Mouse (Mus musculus) right cerebral cortex, postnatal 36 days (tissue): ENCODE results near the gene A1bg.

Source experiments
- DNase-seq, 2 experiments: peaks; one replicate each; pipeline ENCODE4 v3.0.0; 2022; ENCODE audit warnings: low spot score in 2 of 2, mixed read lengths in 1 of 2

A1bg gene

GRCm38 (mm10) chr15:60922912-60923311 is at the start of gene A1bg:
TSS of gene A1bg (minus strand) at chr15:60923012.
- DNase-seq = no peak

GRCm38 (mm10) chr15:60968549-60968861 is 45.7 kb upstream of the A1bg start:
- DNase-seq = no peak

GRCm38 (mm10) chr15:60967841-60968548 is 45.2 kb upstream of the A1bg start:
- no peak for DNase-seq

- no peak for DNase-seq
Measured at GRCm38 (mm10) chr15:60925686-60926085, 2.9 kb upstream of the A1bg start.

GRCm38 (mm10) chr15:60903763-60904697 is 18.8 kb downstream of the A1bg start:
- peak in 1 of 2 experiments; percentile 4 for DNase-seq

- DNase-seq = no peak
Measured at GRCm38 (mm10) chr15:60898187-60898965, 24.4 kb downstream of the A1bg start.

- no peak for DNase-seq
Measured at GRCm38 (mm10) chr15:60896040-60896439, 26.8 kb downstream of the A1bg start.

GRCm38 (mm10) chr15:60892976-60893463 is 29.8 kb downstream of the A1bg start:
- no peak for DNase-seq

GRCm38 (mm10) chr15:60888724-60889123 is 34.1 kb downstream of the A1bg start:
- DNase-seq = no peak

GRCm38 (mm10) chr15:60875721-60876120 is 47.1 kb downstream of the A1bg start:
- no peak for DNase-seq

- no peak for DNase-seq
Measured at GRCm38 (mm10) chr15:60862417-60862816, 60.4 kb downstream of the A1bg start.

GRCm38 (mm10) chr15:60855112-60855511 is 67.7 kb downstream of the A1bg start:
- DNase-seq = no peak

GRCm38 (mm10) chr15:60854151-60854550 is 68.7 kb downstream of the A1bg start:
- DNase-seq = no peak

GRCm38 (mm10) chr15:60853231-60853999 is 69.4 kb downstream of the A1bg start, which contains the start of gene Fam84b:
TSS of gene Fam84b (minus strand) at chr15:60853778.
- no peak for DNase-seq

GRCm38 (mm10) chr15:60848630-60849029 is 74.2 kb downstream of the A1bg start:
- peak; percentile 31 to 65 for DNase-seq
